Mouse (Mus musculus): ENCODE data around the gene Serpinb9e. TPM values are rescaled to one million over a fixed set of nuclear protein-coding genes. Genes with fewer than 3 reads are reported as not detected.
"Not testable (repeated sequence)": the region's sequence is repeated elsewhere in the genome, so short reads cannot be mapped to it uniquely, and the experiment has no call there.

Gene Serpinb9e
- polyA plus RNA-seq (2012), result not detected in 2 replicates

DNA sequence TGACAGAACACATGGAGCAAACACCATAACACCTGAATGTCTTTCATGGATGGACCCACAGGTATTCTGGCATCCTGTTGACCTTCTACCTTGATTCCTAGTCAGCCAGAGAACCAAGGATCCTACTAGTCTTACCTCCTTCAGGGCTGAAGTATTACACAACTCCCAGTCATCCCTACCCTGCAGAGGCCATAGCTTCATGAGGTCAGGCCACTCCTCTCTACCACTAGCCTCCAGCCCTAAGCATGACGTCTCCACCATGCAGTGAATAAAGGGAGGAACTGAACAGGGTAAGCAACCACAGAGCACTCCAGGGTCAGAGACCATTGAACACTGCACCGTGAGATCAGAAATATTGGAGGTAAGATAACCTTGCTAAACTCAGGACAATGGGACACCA is at the start of gene Serpinb9e:
Gene Serpinb9e, plus strand, starts transcription at position 301 of the 400 bp plus-strand sequence.
- TF ChIP-seq GATA1 (IDR thresholded peaks at IDR 0.05; ENCODE audit: low read length), result not testable (repeated sequence)

GRCm38 (mm10) chr13:33199740-33200139 is 49.7 kb upstream of the Serpinb9e start:
- no peak for TF ChIP-seq GATA1 (IDR thresholded peaks at IDR 0.05; ENCODE audit: low read length)

Other genes starting within 250 kb of the Serpinb9e start
- gene Serpinb9, start 246.4 kb upstream of the Serpinb9e start, polyA plus RNA-seq (2012), result 0.11 and 0.12 TPM in 2 replicates
- gene Serpinb9b, start 222.2 kb upstream of the Serpinb9e start, polyA plus RNA-seq (2012), result not detected in 2 replicates
- not detected in 2 replicates for gene Serpinb1b, start 171.0 kb upstream of the Serpinb9e start, polyA plus RNA-seq (2012)
- gene Serpinb9c, start 89.9 kb upstream of the Serpinb9e start, polyA plus RNA-seq (2012), result 0.27 and 0.29 TPM in 2 replicates
- gene Serpinb9d, start 56.7 kb upstream of the Serpinb9e start, polyA plus RNA-seq (2012), result not detected in 2 replicates
- gene Serpinb9f, start 74.5 kb downstream of the Serpinb9e start, polyA plus RNA-seq (2012), result not detected in 2 replicates
- gene Gm11397, start 146.1 kb downstream of the Serpinb9e start, polyA plus RNA-seq (2012), result not detected in 2 replicates
- gene Serpinb9g, start 235.2 kb downstream of the Serpinb9e start, polyA plus RNA-seq (2012), result not detected in 2 replicates

Measured in G1E-ER4 (cell line).